Mouse (Mus musculus) spleen, adult 2 months (tissue): Measurements from ENCODE around the gene Gskip.

ENCODE experiments used
- CTCF ChIP-seq: fragments of 200-500 bp; IDR thresholded peaks from 2 replicates; pipeline ENCODE4 v1.5.1; 2011; ENCODE audit warnings: mild to moderate bottlenecking, inconsistent platforms; ENCODE audit not compliant: insufficient read depth, insufficient read length, insufficient replicate concordance; ENCODE audit errors: extremely low read depth
- POLR2A ChIP-seq: fragments of 200-500 bp; IDR thresholded peaks from 2 replicates; pipeline ENCODE4 v1.6.1; 2011; ENCODE audit warnings: low read depth, low read length, inconsistent platforms

DNA sequence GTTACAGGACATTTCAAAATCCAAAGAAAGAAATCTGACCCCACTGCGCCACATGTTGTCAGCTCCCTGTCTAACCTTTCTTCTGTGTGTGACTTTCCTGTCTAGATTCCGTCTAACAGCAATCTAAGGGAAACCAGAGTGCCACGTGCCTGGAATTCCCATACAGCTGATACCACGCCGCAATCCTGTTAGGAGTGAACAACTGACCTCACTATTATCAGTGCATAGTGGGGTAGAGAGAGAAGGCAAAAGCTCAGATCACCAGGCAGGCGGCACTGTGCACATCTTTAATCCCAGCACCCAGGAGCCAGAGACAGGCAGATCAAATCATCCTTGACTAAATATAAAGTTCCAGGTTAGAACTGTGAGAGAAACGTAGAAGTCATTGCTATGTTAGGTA lies 28.8 kb upstream of the Gskip start:
- no peak for TF ChIP-seq CTCF
- TF ChIP-seq POLR2A, result no peak
